Mouse (Mus musculus): Measurements from ENCODE around the gene Ccdc81. TPM values are rescaled to one million over a fixed set of nuclear protein-coding genes. Genes with fewer than 3 reads are reported as not detected.

Gene Ccdc81
- polyA plus RNA-seq, 1 experiment from 2014 or later: 0.39 TPM

- Histone ChIP-seq H3K4me3 (replicated peaks; ENCODE audit: low read length) (no peak overlapping the region), H3K4me2 (ENCODE audit: low read length) (no peak overlapping the region), H3K36me3 (ENCODE audit: control insufficient read depth, insufficient read depth) (no peaks in the 10 kb centered on the region), H3K27ac (ENCODE audit: low read length) (no peak overlapping the region), H3K27me3 (replicated peaks; ENCODE audit: control insufficient read depth, insufficient read depth, low read length) (no peaks in the 10 kb centered on the region), H3K9ac (replicated peaks; ENCODE audit: low read depth, low read length) (no peak overlapping the region), H3K4me1 (replicated peaks; ENCODE audit: control insufficient read depth, insufficient read depth, low read length) (no peaks in the 10 kb centered on the region; the same call in 1 of the 2 replicates), H3K9me3 (ENCODE audit: control insufficient read depth, low read length) (no peaks in the 10 kb centered on the region)
- WGBS: 38% methylated on average over 4 of the region's 4 CpGs
- peak; percentile 21; the same call in 1 of the 2 replicates for ATAC-seq
Measured at GRCm38 (mm10) chr7:89845669-89846068, 57.8 kb downstream of the Ccdc81 start.

GRCm38 (mm10) chr7:89843533-89843932 lies 59.9 kb downstream of the Ccdc81 start:
- Histone ChIP-seq H3K27ac (ENCODE audit: low read length) (no peak overlapping the region), H3K9ac (replicated peaks; ENCODE audit: low read depth, low read length) (no peak overlapping the region), H3K4me1 (replicated peaks; ENCODE audit: control insufficient read depth, insufficient read depth, low read length) (no peaks in the 10 kb centered on the region; the same call in 1 of the 2 replicates), H3K27me3 (replicated peaks; ENCODE audit: control insufficient read depth, insufficient read depth, low read length) (no peaks in the 10 kb centered on the region), H3K36me3 (ENCODE audit: control insufficient read depth, insufficient read depth) (no peaks in the 10 kb centered on the region), H3K4me2 (ENCODE audit: low read length) (no peak overlapping the region), H3K9me3 (ENCODE audit: control insufficient read depth, low read length) (no peaks in the 10 kb centered on the region), H3K4me3 (replicated peaks; ENCODE audit: low read length) (no peak overlapping the region)
- 25% methylated on average over 6 of the region's 6 CpGs for WGBS
- no peak for ATAC-seq

- Histone ChIP-seq H3K9me3 (ENCODE audit: control insufficient read depth, low read length) (no peaks in the 10 kb centered on the region), H3K4me3 (replicated peaks; ENCODE audit: low read length) (no peak overlapping the region), H3K27me3 (replicated peaks; ENCODE audit: control insufficient read depth, insufficient read depth, low read length) (no peaks in the 10 kb centered on the region), H3K9ac (replicated peaks; ENCODE audit: low read depth, low read length) (no peak overlapping the region), H3K36me3 (ENCODE audit: control insufficient read depth, insufficient read depth) (no peaks in the 10 kb centered on the region), H3K4me1 (replicated peaks; ENCODE audit: control insufficient read depth, insufficient read depth, low read length) (no peaks in the 10 kb centered on the region; the same call in 1 of the 2 replicates), H3K4me2 (ENCODE audit: low read length) (no peak overlapping the region), H3K27ac (ENCODE audit: low read length) (no peak overlapping the region)
- 53% methylated on average over 6 of the region's 6 CpGs for WGBS
- ATAC-seq: no peak
Measured at GRCm38 (mm10) chr7:89843121-89843520, 60.3 kb downstream of the Ccdc81 start.

- no peak overlapping the region for H3K4me2 ChIP-seq (ENCODE audit: low read length)
- no peak for ATAC-seq
- no peaks in the 10 kb centered on the region for H3K27me3 ChIP-seq (replicated peaks; ENCODE audit: control insufficient read depth, insufficient read depth, low read length)
- no peak overlapping the region for H3K4me3 ChIP-seq (replicated peaks; ENCODE audit: low read length)
- WGBS: 88% methylated on average over 5 of the region's 5 CpGs
- no peaks in the 10 kb centered on the region for H3K9me3 ChIP-seq (ENCODE audit: control insufficient read depth, low read length)
- no peak overlapping the region for H3K27ac ChIP-seq (ENCODE audit: low read length)
- H3K4me1 ChIP-seq (replicated peaks; ENCODE audit: control insufficient read depth, insufficient read depth, low read length): no peaks in the 10 kb centered on the region; the same call in 1 of the 2 replicates
- no peaks in the 10 kb centered on the region for H3K36me3 ChIP-seq (ENCODE audit: control insufficient read depth, insufficient read depth)
- H3K9ac ChIP-seq (replicated peaks; ENCODE audit: low read depth, low read length): no peak overlapping the region
Measured at GRCm38 (mm10) chr7:89842404-89842715, 61.1 kb downstream of the Ccdc81 start.

- Histone ChIP-seq H3K27ac (ENCODE audit: low read length) (no peak overlapping the region), H3K4me1 (replicated peaks; ENCODE audit: control insufficient read depth, insufficient read depth, low read length) (no peaks in the 10 kb centered on the region; the same call in 1 of the 2 replicates), H3K9me3 (ENCODE audit: control insufficient read depth, low read length) (no peaks in the 10 kb centered on the region), H3K27me3 (replicated peaks; ENCODE audit: control insufficient read depth, insufficient read depth, low read length) (no peaks in the 10 kb centered on the region), H3K4me3 (replicated peaks; ENCODE audit: low read length) (no peak overlapping the region), H3K9ac (replicated peaks; ENCODE audit: low read depth, low read length) (no peak overlapping the region), H3K4me2 (ENCODE audit: low read length) (no peak overlapping the region), H3K36me3 (ENCODE audit: control insufficient read depth, insufficient read depth) (no peaks in the 10 kb centered on the region)
- peak; percentile 94 for ATAC-seq
- 36% methylated on average over 15 of the region's 15 CpGs for WGBS
Measured at GRCm38 (mm10) chr7:89841670-89842403, 61.6 kb downstream of the Ccdc81 start.

- H3K27ac ChIP-seq (ENCODE audit: low read length): no peak overlapping the region
- 82% methylated on average over 8 of the region's 8 CpGs for WGBS
- no peaks in the 10 kb centered on the region for H3K27me3 ChIP-seq (replicated peaks; ENCODE audit: control insufficient read depth, insufficient read depth, low read length)
- H3K4me1 ChIP-seq (replicated peaks; ENCODE audit: control insufficient read depth, insufficient read depth, low read length): no peaks in the 10 kb centered on the region; the same call in 1 of the 2 replicates
- no peak overlapping the region for H3K4me3 ChIP-seq (replicated peaks; ENCODE audit: low read length)
- no peak for ATAC-seq
- no peak overlapping the region for H3K4me2 ChIP-seq (ENCODE audit: low read length)
- no peak overlapping the region for H3K9ac ChIP-seq (replicated peaks; ENCODE audit: low read depth, low read length)
- no peaks in the 10 kb centered on the region for H3K36me3 ChIP-seq (ENCODE audit: control insufficient read depth, insufficient read depth)
- H3K9me3 ChIP-seq (ENCODE audit: control insufficient read depth, low read length): no peaks in the 10 kb centered on the region
Measured at GRCm38 (mm10) chr7:89839721-89840120, 63.7 kb downstream of the Ccdc81 start.

GRCm38 (mm10) chr7:89837841-89838240 lies 65.6 kb downstream of the Ccdc81 start:
- Histone ChIP-seq H3K9me3 (ENCODE audit: control insufficient read depth, low read length) (no peaks in the 10 kb centered on the region), H3K27me3 (replicated peaks; ENCODE audit: control insufficient read depth, insufficient read depth, low read length) (no peaks in the 10 kb centered on the region), H3K36me3 (ENCODE audit: control insufficient read depth, insufficient read depth) (no peaks in the 10 kb centered on the region), H3K4me2 (ENCODE audit: low read length) (no peak overlapping the region), H3K4me3 (replicated peaks; ENCODE audit: low read length) (no peak overlapping the region), H3K27ac (ENCODE audit: low read length) (no peak overlapping the region), H3K9ac (replicated peaks; ENCODE audit: low read depth, low read length) (no peak overlapping the region), H3K4me1 (replicated peaks; ENCODE audit: control insufficient read depth, insufficient read depth, low read length) (no peaks in the 10 kb centered on the region; the same call in 1 of the 2 replicates)
- no peak for ATAC-seq
- WGBS: 64% methylated on average over 4 of the region's 4 CpGs

- no peak overlapping the region for H3K9ac ChIP-seq (replicated peaks; ENCODE audit: low read depth, low read length)
- WGBS: 96% methylated on average over 7 of the region's 7 CpGs
Measured at GRCm38 (mm10) chr7:89836676-89837075, 66.8 kb downstream of the Ccdc81 start.

GRCm38 (mm10) chr7:89835566-89835965 lies 67.9 kb downstream of the Ccdc81 start:
- H3K4me3 ChIP-seq (replicated peaks; ENCODE audit: low read length): no peak overlapping the region
- ATAC-seq: peak; percentile 59; the same call in 1 of the 2 replicates
- H3K4me1 ChIP-seq (replicated peaks; ENCODE audit: control insufficient read depth, insufficient read depth, low read length): no peaks in the 10 kb centered on the region
- H3K27ac ChIP-seq (ENCODE audit: low read length): no peak overlapping the region
- no peaks in the 10 kb centered on the region for H3K9me3 ChIP-seq (ENCODE audit: control insufficient read depth, low read length)
- H3K36me3 ChIP-seq (ENCODE audit: control insufficient read depth, insufficient read depth): no peaks in the 10 kb centered on the region
- H3K27me3 ChIP-seq (replicated peaks; ENCODE audit: control insufficient read depth, insufficient read depth, low read length): no peaks in the 10 kb centered on the region
- no peak overlapping the region for H3K9ac ChIP-seq (replicated peaks; ENCODE audit: low read depth, low read length)
- WGBS: 65% methylated on average over 8 of the region's 8 CpGs
- no peak overlapping the region for H3K4me2 ChIP-seq (ENCODE audit: low read length)

More at GRCm38 (mm10) chr7:89836676-89837075, 66.8 kb downstream of the Ccdc81 start:
- no peaks in the 10 kb centered on the region for H3K27me3 ChIP-seq (replicated peaks; ENCODE audit: control insufficient read depth, insufficient read depth, low read length)
- no peak overlapping the region for H3K27ac ChIP-seq (ENCODE audit: low read length)
- H3K4me3 ChIP-seq (replicated peaks; ENCODE audit: low read length): no peak overlapping the region
- no peaks in the 10 kb centered on the region for H3K36me3 ChIP-seq (ENCODE audit: control insufficient read depth, insufficient read depth)
- no peaks in the 10 kb centered on the region for H3K9me3 ChIP-seq (ENCODE audit: control insufficient read depth, low read length)
- H3K4me1 ChIP-seq (replicated peaks; ENCODE audit: control insufficient read depth, insufficient read depth, low read length): no peaks in the 10 kb centered on the region; the same call in 1 of the 2 replicates
- H3K4me2 ChIP-seq (ENCODE audit: low read length): no peak overlapping the region
- ATAC-seq: no peak
